Mouse (Mus musculus): Measurements from ENCODE around the gene Nfkbid.

Gene Nfkbid

GRCm38 (mm10) chr7:30429327-30429726 is 7.8 kb downstream of the Nfkbid start:
- DNase-seq (ENCODE audit: low spot score): no peak

GRCm38 (mm10) chr7:30430191-30430590 is 8.7 kb downstream of the Nfkbid start:
- no peak for DNase-seq (ENCODE audit: low spot score)

GRCm38 (mm10) chr7:30431793-30432192 is 10.3 kb downstream of the Nfkbid start:
- DNase-seq (ENCODE audit: low spot score): peak; percentile 23

GRCm38 (mm10) chr7:30434238-30434637 is 12.7 kb downstream of the Nfkbid start:
- DNase-seq (ENCODE audit: low spot score): no peak

GRCm38 (mm10) chr7:30434701-30435100 is 13.2 kb downstream of the Nfkbid start:
- no peak for DNase-seq (ENCODE audit: low spot score)

- DNase-seq (ENCODE audit: low spot score): no peak
Measured at GRCm38 (mm10) chr7:30435156-30435555, 13.6 kb downstream of the Nfkbid start.

- DNase-seq (ENCODE audit: low spot score): no peak
Measured at GRCm38 (mm10) chr7:30436879-30437278, 15.3 kb downstream of the Nfkbid start.

- DNase-seq (ENCODE audit: low spot score): no peak
Measured at GRCm38 (mm10) chr7:30439734-30440133, 18.2 kb downstream of the Nfkbid start.

- DNase-seq (ENCODE audit: low spot score): peak; percentile 19
Measured at GRCm38 (mm10) chr7:30440697-30441096, 19.2 kb downstream of the Nfkbid start.

GRCm38 (mm10) chr7:30443696-30444095 is 22.2 kb downstream of the Nfkbid start:
- DNase-seq (ENCODE audit: low spot score): no peak

- DNase-seq (ENCODE audit: low spot score): no peak
Measured at GRCm38 (mm10) chr7:30444154-30444970, 22.8 kb downstream of the Nfkbid start.

GRCm38 (mm10) chr7:30444971-30445751 is 23.6 kb downstream of the Nfkbid start, which contains the start of gene Aplp1:
Aplp1 (minus strand) TSS chr7:30445535.
- DNase-seq (ENCODE audit: low spot score): no peak

GRCm38 (mm10) chr7:30450241-30450640 is 28.7 kb downstream of the Nfkbid start:
- no peak for DNase-seq (ENCODE audit: low spot score)

- DNase-seq (ENCODE audit: low spot score): no peak
Measured at GRCm38 (mm10) chr7:30453327-30453726, 31.8 kb downstream of the Nfkbid start.

- DNase-seq (ENCODE audit: low spot score): no peak
Measured at GRCm38 (mm10) chr7:30453766-30454165, 32.2 kb downstream of the Nfkbid start.

GRCm38 (mm10) chr7:30454259-30454658 is 32.7 kb downstream of the Nfkbid start:
- DNase-seq (ENCODE audit: low spot score): no peak

- DNase-seq (ENCODE audit: low spot score): no peak
Measured at GRCm38 (mm10) chr7:30456487-30456886, 35.0 kb downstream of the Nfkbid start.

GRCm38 (mm10) chr7:30456911-30457628 is 35.5 kb downstream of the Nfkbid start:
- DNase-seq (ENCODE audit: low spot score): no peak

GRCm38 (mm10) chr7:30457629-30458330 is 36.2 kb downstream of the Nfkbid start, which contains the start of the genes Kirrel2 and Nphs1:
Kirrel2 (minus strand) TSS chr7:30457690.
Nphs1 (plus strand) TSS chr7:30458315.
- DNase-seq (ENCODE audit: low spot score): no peak

GRCm38 (mm10) chr7:30459484-30459883 is 38.0 kb downstream of the Nfkbid start:
- DNase-seq (ENCODE audit: low spot score): no peak

GRCm38 (mm10) chr7:30463568-30463967 is 42.0 kb downstream of the Nfkbid start:
- DNase-seq (ENCODE audit: low spot score): no peak

- DNase-seq (ENCODE audit: low spot score): no peak
Measured at GRCm38 (mm10) chr7:30463996-30464395, 42.5 kb downstream of the Nfkbid start.
